Mouse (Mus musculus): Measurements from ENCODE around the gene Ascl5. TPM values are rescaled to one million over a fixed set of nuclear protein-coding genes. Genes with fewer than 3 reads are reported as not detected.

Ascl5 gene
- not detected in 2 replicates for polyA plus RNA-seq (2014; fragmentation: Nextera tagmentation; extraction: Ambion mirVana)

DNA sequence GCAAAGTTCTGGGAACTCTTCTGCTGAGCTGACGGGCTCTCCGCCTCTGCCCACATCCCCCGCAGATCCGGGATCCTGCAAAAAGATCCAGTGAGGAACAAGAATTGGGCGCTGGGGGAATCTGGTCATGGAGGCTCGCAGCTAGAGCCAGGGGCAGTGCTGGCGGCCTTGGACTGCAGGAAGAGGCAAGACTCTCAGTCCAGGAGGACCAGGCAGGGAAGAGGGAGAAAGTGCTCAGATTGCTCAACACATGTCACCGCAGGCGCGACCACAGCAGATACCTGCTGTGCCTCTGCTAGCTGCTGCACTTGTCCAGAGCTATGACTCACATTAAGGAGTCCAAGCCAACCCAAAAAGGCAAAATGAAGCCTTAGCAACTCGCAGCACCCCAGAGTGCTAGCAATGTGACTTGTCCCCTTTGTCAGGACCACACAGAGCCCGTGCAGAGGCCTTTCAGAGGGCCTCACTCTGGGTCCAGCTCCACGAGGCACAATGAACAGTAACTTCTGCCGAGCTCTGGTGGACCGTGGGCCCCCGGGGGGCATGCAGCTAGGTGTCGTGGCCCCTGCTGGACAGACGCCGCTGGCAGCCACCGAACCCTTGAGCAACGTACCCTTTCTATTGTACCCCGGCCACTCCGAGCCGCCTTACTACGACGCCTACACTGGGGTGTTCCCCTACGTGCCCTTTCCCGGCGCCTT, at the start of gene Ascl5:
Gene Ascl5, plus strand, starts transcription at position 493 of the 701 bp plus-strand sequence.
- DNase-seq (ENCODE audit: low spot score) (no peak), ATAC-seq (ENCODE audit: insufficient read depth, low FRiP score, low TSS enrichment) (no peak)
- Histone ChIP-seq H3K27me3 (ENCODE audit: control insufficient read depth, insufficient read depth, low read length) (peaks cover 20% of the 10 kb centered on the region), H3K4me1 (ENCODE audit: control insufficient read depth, insufficient read depth, low read length) (peaks cover 6% of the 10 kb centered on the region; the same call in 1 of the 2 replicates), H3K27ac (ENCODE audit: low read depth, low read length) (no peak within 1 kb of the TSS), H3K4me3 (ENCODE audit: low read depth, low read length) (peak within 1 kb of the TSS; percentile 25), H3K9me3 (ENCODE audit: control insufficient read depth, low read length) (no peaks in the 10 kb centered on the region), H3K4me2 (ENCODE audit: low read depth) (peak within 1 kb of the TSS; percentile 43), H3K9ac (ENCODE audit: low read length) (peak within 1 kb of the TSS; percentile 19), H3K36me3 (ENCODE audit: control insufficient read depth, insufficient read depth, low read length) (no peaks in the 10 kb centered on the region)
- 21% methylated on average over 28 of the region's 29 CpGs for WGBS

DNA sequence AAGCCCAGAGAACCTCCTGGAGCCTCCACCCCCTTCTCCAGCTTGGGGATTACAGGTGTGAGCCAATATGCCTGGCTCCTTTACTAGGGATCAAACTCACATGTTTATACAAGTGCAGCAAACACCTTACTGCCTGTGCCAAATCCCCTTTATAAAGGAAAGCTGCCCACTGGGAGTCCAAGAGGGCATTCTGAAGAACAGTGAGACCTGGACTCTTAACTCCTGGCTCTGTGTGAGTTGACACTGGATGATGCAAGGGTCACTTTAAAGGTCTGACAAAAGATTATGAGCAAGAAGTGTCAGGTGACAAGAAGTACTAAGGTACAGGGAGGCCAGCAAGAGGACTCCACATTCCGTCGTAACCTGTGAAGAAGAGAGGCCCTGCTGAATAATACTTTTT, 49.2 kb upstream of the Ascl5 start:
- Histone ChIP-seq H3K27me3 (ENCODE audit: control insufficient read depth, insufficient read depth, low read length) (no peaks in the 10 kb centered on the region), H3K36me3 (ENCODE audit: control insufficient read depth, insufficient read depth, low read length) (no peaks in the 10 kb centered on the region), H3K4me1 (ENCODE audit: control insufficient read depth, insufficient read depth, low read length) (no peaks in the 10 kb centered on the region), H3K4me3 (ENCODE audit: low read depth, low read length) (no peak overlapping the region), H3K9me3 (ENCODE audit: control insufficient read depth, low read length) (no peaks in the 10 kb centered on the region), H3K4me2 (ENCODE audit: low read depth) (no peak overlapping the region), H3K27ac (ENCODE audit: low read depth, low read length) (no peak overlapping the region), H3K9ac (ENCODE audit: low read length) (no peak overlapping the region)
- ATAC-seq (ENCODE audit: insufficient read depth, low FRiP score, low TSS enrichment) (no peak), DNase-seq (ENCODE audit: low spot score) (no peak)
- WGBS: 95% methylated on average over 2 of the region's 2 CpGs

DNA sequence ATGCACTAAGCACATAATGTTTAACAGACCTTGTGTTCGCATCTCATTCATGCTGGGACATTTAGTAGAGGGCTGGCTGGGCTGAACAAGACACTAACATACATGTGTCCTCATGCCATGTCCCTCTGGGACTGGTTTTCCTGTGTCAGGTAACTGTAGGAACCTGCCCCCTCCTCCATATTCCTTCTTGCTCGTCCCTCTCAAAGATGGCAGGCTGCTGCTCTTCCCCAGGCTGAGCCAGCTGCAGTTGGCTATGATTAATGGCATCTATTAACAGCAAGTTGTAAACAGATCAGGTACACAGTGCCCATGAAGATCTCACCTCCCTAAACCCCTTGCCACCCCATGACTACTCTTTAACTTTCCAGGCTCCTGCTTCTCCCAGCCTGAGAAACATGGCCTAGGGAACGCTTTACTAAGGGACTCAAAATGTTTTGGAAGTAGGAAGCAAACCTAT, 44.3 kb upstream of the Ascl5 start, which contains the start of gene Igfn1:
Gene Igfn1, minus strand, starts transcription at position 51 of the 457 bp plus-strand sequence.
- Histone ChIP-seq H3K9ac (ENCODE audit: low read length) (no peak within 1 kb of the TSS), H3K27me3 (ENCODE audit: control insufficient read depth, insufficient read depth, low read length) (0 out of 2 replicates have a peak, but pooled peaks cover 3% of the 10 kb centered on the region), H3K4me1 (ENCODE audit: control insufficient read depth, insufficient read depth, low read length) (no peaks in the 10 kb centered on the region; the same call in 1 of the 2 replicates), H3K4me2 (ENCODE audit: low read depth) (peak within 1 kb of the TSS; percentile 76), H3K9me3 (ENCODE audit: control insufficient read depth, low read length) (no peaks in the 10 kb centered on the region), H3K4me3 (ENCODE audit: low read depth, low read length) (peak within 1 kb of the TSS; percentile 41), H3K36me3 (ENCODE audit: control insufficient read depth, insufficient read depth, low read length) (no peaks in the 10 kb centered on the region), H3K27ac (ENCODE audit: low read depth, low read length) (no peak within 1 kb of the TSS)
- DNase-seq (ENCODE audit: low spot score): no peak
- no peak for ATAC-seq (ENCODE audit: insufficient read depth, low FRiP score, low TSS enrichment)
- 73% methylated on average over 3 of the region's 3 CpGs for WGBS

DNA sequence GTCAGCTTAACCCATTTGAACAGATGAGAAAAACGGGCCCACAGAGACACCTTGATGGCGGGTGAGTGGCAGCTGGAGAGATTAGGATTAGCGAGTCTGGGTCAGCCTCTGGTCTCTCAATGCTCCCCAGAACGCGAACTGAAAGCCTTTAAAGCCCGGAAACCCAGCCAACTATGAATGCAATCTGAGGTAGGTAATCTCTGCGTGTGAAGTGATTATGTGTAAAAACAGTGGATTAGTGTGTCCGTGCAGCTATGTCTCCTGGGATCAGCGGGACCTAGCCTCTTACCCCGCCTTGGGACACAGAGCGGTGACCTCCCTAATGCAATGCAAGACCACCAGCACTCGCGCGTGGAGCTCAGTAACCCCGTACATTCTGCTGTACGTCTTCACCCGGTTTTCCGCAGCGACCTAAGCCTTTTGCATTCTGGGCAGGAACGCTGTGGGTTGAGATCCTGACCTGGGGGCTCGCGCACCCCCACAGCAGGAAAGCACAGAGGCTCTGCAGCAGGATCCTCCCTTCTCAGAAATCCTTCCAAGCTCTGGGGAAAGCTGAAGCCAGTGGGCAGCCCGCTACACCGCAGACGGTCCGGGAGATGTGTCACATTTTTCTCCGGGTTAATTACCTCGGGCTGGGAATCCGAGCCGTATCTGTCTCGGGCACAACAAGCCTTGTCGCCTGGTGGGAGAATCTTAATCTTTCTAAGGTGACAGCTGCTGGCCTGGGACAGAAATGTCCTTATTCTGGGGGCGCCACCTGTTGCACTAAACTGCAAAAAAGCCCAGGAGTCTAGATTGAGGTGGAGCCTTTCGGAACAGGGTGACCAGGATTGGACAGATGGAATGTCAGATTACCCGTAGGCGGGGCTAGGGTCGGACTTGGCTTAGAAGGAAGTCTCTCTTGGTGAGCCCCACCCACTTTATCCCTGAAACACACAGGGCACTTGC, 43.1 kb upstream of the Ascl5 start, which contains the start of gene Tmem9:
Gene Tmem9, plus strand, starts transcription at position 940 of the 948 bp plus-strand sequence.
- Histone ChIP-seq H3K27me3 (ENCODE audit: control insufficient read depth, insufficient read depth, low read length) (0 out of 2 replicates have a peak, but pooled peaks cover 3% of the 10 kb centered on the region), H3K27ac (ENCODE audit: low read depth, low read length) (no peak within 1 kb of the TSS), H3K9ac (ENCODE audit: low read length) (peak within 1 kb of the TSS; percentile 33), H3K4me3 (ENCODE audit: low read depth, low read length) (peak within 1 kb of the TSS; percentile 41), H3K9me3 (ENCODE audit: control insufficient read depth, low read length) (no peaks in the 10 kb centered on the region), H3K4me2 (ENCODE audit: low read depth) (peak within 1 kb of the TSS; percentile 76), H3K36me3 (ENCODE audit: control insufficient read depth, insufficient read depth, low read length) (no peaks in the 10 kb centered on the region), H3K4me1 (ENCODE audit: control insufficient read depth, insufficient read depth, low read length) (no peaks in the 10 kb centered on the region; the same call in 1 of the 2 replicates)
- DNase-seq (ENCODE audit: low spot score): peak; percentile 72
- 4% methylated on average over 37 of the region's 37 CpGs for WGBS
- peak; percentile 73; the same call in 1 of the 2 replicates for ATAC-seq (ENCODE audit: insufficient read depth, low FRiP score, low TSS enrichment)

GRCm38 (mm10) chr1:136008159-136008533, 42.5 kb upstream of the Ascl5 start:
- 24% methylated on average over 8 of the region's 8 CpGs for WGBS
- Histone ChIP-seq H3K36me3 (ENCODE audit: control insufficient read depth, insufficient read depth, low read length) (no peaks in the 10 kb centered on the region), H3K4me2 (ENCODE audit: low read depth) (peak overlapping the region; percentile 76), H3K27ac (ENCODE audit: low read depth, low read length) (no peak overlapping the region), H3K27me3 (ENCODE audit: control insufficient read depth, insufficient read depth, low read length) (0 out of 2 replicates have a peak, but pooled peaks cover 3% of the 10 kb centered on the region), H3K4me1 (ENCODE audit: control insufficient read depth, insufficient read depth, low read length) (no peaks in the 10 kb centered on the region; the same call in 1 of the 2 replicates), H3K9me3 (ENCODE audit: control insufficient read depth, low read length) (no peaks in the 10 kb centered on the region), H3K4me3 (ENCODE audit: low read depth, low read length) (peak overlapping the region; percentile 41), H3K9ac (ENCODE audit: low read length) (no peak overlapping the region)
- no peak for DNase-seq (ENCODE audit: low spot score)
- no peak for ATAC-seq (ENCODE audit: insufficient read depth, low FRiP score, low TSS enrichment)

DNA sequence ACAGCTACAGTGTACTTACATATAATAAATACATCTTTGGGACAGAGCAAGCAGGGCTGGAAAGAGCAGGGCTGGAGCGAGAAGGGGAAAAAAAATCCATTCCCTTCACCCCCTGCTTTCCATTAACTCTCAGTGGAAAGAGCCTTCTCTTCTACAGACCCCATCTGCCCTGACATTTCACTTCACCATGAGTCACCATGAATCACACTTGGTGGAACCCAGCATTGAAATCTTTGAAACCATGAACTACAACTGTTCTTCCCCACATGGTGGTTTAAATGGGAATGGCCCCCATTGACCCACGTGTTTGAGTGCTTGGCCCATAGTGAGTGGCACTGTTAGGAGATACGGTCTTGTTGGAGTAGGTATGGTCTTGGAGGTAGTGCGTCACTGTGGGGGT, 40.4 kb upstream of the Ascl5 start:
- DNase-seq (ENCODE audit: low spot score) (no peak), ATAC-seq (ENCODE audit: insufficient read depth, low FRiP score, low TSS enrichment) (no peak)
- 0 out of 2 replicates have a peak, but pooled peaks cover 3% of the 10 kb centered on the region for H3K27me3 ChIP-seq (ENCODE audit: control insufficient read depth, insufficient read depth, low read length)
- H3K4me3 ChIP-seq (ENCODE audit: low read depth, low read length): no peak overlapping the region
- H3K4me1 ChIP-seq (ENCODE audit: control insufficient read depth, insufficient read depth, low read length): no peaks in the 10 kb centered on the region; the same call in 1 of the 2 replicates
- 84% methylated on average over 4 of the region's 4 CpGs for WGBS
- H3K9me3 ChIP-seq (ENCODE audit: control insufficient read depth, low read length): no peaks in the 10 kb centered on the region
- no peak overlapping the region for H3K27ac ChIP-seq (ENCODE audit: low read depth, low read length)
- no peak overlapping the region for H3K9ac ChIP-seq (ENCODE audit: low read length)
- no peak overlapping the region for H3K4me2 ChIP-seq (ENCODE audit: low read depth)
- no peaks in the 10 kb centered on the region for H3K36me3 ChIP-seq (ENCODE audit: control insufficient read depth, insufficient read depth, low read length)

DNA sequence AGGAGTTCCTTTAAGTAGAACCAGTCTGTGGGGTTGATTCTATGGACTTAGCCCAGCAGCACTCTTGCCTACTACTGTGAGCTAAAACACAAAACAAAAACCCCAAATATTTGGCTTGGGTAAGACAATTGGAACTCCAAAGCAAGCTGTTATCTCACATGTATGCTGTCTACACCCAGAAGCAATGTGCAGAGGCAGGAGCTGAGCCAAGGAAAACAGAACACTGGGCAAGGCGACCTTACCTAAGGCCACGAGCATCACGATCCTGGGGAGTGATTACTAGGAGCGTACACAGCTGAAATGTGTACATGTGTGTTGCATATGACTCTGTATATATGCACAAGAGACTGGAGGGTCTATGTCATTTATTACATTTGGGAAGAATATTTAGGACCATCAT, 37.1 kb upstream of the Ascl5 start:
- Histone ChIP-seq H3K9me3 (ENCODE audit: control insufficient read depth, low read length) (no peaks in the 10 kb centered on the region), H3K27ac (ENCODE audit: low read depth, low read length) (no peak overlapping the region), H3K9ac (ENCODE audit: low read length) (no peak overlapping the region), H3K36me3 (ENCODE audit: control insufficient read depth, insufficient read depth, low read length) (no peaks in the 10 kb centered on the region), H3K4me2 (ENCODE audit: low read depth) (no peak overlapping the region), H3K4me1 (ENCODE audit: control insufficient read depth, insufficient read depth, low read length) (peaks cover 5% of the 10 kb centered on the region; the same call in 1 of the 2 replicates), H3K4me3 (ENCODE audit: low read depth, low read length) (no peak overlapping the region), H3K27me3 (ENCODE audit: control insufficient read depth, insufficient read depth, low read length) (no peaks in the 10 kb centered on the region)
- no peak for ATAC-seq (ENCODE audit: insufficient read depth, low FRiP score, low TSS enrichment)
- WGBS: 85% methylated on average over 4 of the region's 4 CpGs
- DNase-seq (ENCODE audit: low spot score): no peak

DNA sequence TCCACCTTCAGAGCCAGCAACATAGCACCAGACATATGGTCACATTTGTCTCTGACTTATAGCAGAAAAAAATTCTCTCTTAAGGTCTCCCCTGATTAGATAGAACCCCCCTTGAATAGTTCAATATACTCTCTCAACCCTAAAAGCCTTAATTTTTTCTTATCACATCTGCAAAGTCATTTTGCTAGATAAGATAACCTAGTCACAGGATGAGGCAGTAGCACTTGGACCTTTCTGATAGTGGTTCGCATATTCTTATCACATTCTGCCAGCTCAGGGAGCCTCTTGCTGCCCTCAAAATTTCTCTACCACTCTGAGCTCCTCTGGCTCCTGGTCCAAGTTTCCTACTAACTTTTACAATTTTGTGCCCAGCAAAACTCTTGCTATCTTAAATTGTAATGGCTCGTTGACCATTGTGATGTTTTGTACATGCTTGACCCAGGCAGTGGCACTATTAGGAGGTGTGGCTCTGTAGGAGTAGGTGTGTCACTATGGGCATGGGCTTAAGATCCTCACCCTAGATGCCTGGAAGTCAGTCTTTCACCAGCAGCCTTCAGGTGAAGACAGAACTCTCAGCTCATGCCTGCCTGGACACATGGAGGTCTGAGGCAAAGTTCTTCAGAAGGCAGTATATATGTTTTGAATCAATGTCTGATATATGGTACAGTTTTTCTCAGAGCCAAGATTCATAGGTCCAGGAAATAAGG, 35.7 kb upstream of the Ascl5 start:
- H3K36me3 ChIP-seq (ENCODE audit: control insufficient read depth, insufficient read depth, low read length): no peaks in the 10 kb centered on the region
- H3K27me3 ChIP-seq (ENCODE audit: control insufficient read depth, insufficient read depth, low read length): no peaks in the 10 kb centered on the region
- no peak overlapping the region for H3K4me3 ChIP-seq (ENCODE audit: low read depth, low read length)
- no peaks in the 10 kb centered on the region for H3K9me3 ChIP-seq (ENCODE audit: control insufficient read depth, low read length)
- 78% methylated on average over 2 of the region's 2 CpGs for WGBS
- DNase-seq (ENCODE audit: low spot score) (no peak), ATAC-seq (ENCODE audit: insufficient read depth, low FRiP score, low TSS enrichment) (no peak)
- no peak overlapping the region for H3K4me2 ChIP-seq (ENCODE audit: low read depth)
- H3K27ac ChIP-seq (ENCODE audit: low read depth, low read length): no peak overlapping the region
- H3K4me1 ChIP-seq (ENCODE audit: control insufficient read depth, insufficient read depth, low read length): peaks cover 11% of the 10 kb centered on the region; the same call in 1 of the 2 replicates
- no peak overlapping the region for H3K9ac ChIP-seq (ENCODE audit: low read length)
